ENCODE assay signal across 20 mouse cellular contexts in the genomic region with DNA sequence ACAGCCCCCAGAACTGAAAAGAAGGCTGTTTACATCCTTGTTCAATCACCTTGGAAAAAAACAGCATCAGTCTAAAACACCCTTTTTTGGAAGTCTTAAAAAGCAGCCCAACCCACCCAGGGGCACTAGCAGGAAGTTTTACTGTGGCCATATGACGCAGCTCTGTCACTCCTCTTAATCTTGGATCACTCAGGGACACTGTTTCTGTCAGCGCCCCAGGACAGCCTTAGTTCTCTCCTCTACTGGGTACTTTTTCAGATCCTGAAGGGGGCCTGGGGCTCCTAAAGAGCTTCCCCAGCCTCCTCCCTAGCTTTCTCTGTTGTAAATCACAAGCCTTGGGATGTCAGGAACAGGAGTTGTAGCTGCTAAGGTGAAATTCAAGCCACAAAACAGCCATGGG.
DNase-seq lines count a peak whose midpoint lies in the region; ATAC-seq and TF ChIP-seq lines count a peak whose summit lies in the region.
"Had no signal": no experiment of that assay in that cellular context is flagged by ENCODE, and none has a peak within 500 bp of the region (broad histone marks: within the 10 kb centered on the region; RNA-seq: fewer than 3 reads in every experiment).

No protein-coding gene starts in this region.

- H3K4me1 ChIP-seq in heart, postnatal 0 days (ENCODE audit: control insufficient read depth, insufficient read depth), result peaks cover 3% of the 10 kb centered on the region; the same call in 1 of the 2 replicates
- no peaks in the 10 kb centered on the region for H3K4me1 ChIP-seq in heart, adult 2 months (ENCODE audit: control insufficient read depth, insufficient read depth, low read length)
- H3K4me1 ChIP-seq in neural tube, embryonic 14.5 days (ENCODE audit: control insufficient read depth, insufficient read depth, low read length), result 0 out of 2 replicates have a peak, but pooled peaks cover 3% of the 10 kb centered on the region
- H3K4me1 ChIP-seq in liver, embryonic 12.5 days, result no peaks in the 10 kb centered on the region
- H3K4me1 ChIP-seq: limb, embryonic 15.5 days had no signal

- H3K27ac ChIP-seq in heart, postnatal 0 days (ENCODE audit: low read depth), result peak overlapping the region; percentile 23; the same call in 1 of the 2 replicates
- no peak overlapping the region for H3K27ac ChIP-seq in heart, adult 2 months
- no peak overlapping the region for H3K27ac ChIP-seq in neural tube, embryonic 14.5 days (ENCODE audit: low read depth, low read length)
- H3K27ac ChIP-seq in liver, embryonic 12.5 days, result no peak overlapping the region
- H3K27ac ChIP-seq: embryonic facial prominence, embryonic 10.5 days; forebrain, embryonic 13.5 days; hindbrain, embryonic 14.5 days; limb, embryonic 15.5 days; midbrain, embryonic 15.5 days had no signal

- intact Hi-C loops in heart, postnatal 25 days (cut with DNase I), result no loop called here
- intact Hi-C loops in heart, adult 2 months (cut with DNase I), result no loop called here

- DNase-seq in heart, adult 11 months, result peak; percentile 66
- DNase-seq in heart, postnatal 25 days (ENCODE audit: low spot score), result no peak
- DNase-seq in heart, postnatal 0 days (ENCODE audit: low spot score), result peak; percentile 29
- no peak for DNase-seq in heart, adult 2 months
- DNase-seq in neural tube, embryonic 10.5 days (ENCODE audit: extremely low spot score, low spot score), result no peak
- DNase-seq in frontal cortex, postnatal 14 days (ENCODE audit: low spot score in 2 of 2), result no peak
- DNase-seq: adrenal gland, adult 8-10 months; cerebellum, adult 9-10 months; gastrocnemius, postnatal 36 days; lung, adult 18-20 months; spleen, adult 18-20 months; thymus, adult 18-20 months had no signal

- H3K9me3 ChIP-seq in heart, postnatal 0 days (replicated peaks; ENCODE audit: control insufficient read depth, low read length), result no peaks in the 10 kb centered on the region
- no peaks in the 10 kb centered on the region for H3K9me3 ChIP-seq in neural tube, embryonic 14.5 days (ENCODE audit: control insufficient read depth, low read length)
- H3K9me3 ChIP-seq in liver, embryonic 12.5 days (replicated peaks), result no peaks in the 10 kb centered on the region
- H3K9me3 ChIP-seq: embryonic facial prominence, embryonic 10.5 days; forebrain, embryonic 13.5 days; limb, embryonic 15.5 days; midbrain, embryonic 15.5 days had no signal

- 28% methylated on average over 2 of the region's 2 CpGs for WGBS in heart, postnatal 0 days
- 54% methylated on average over 2 of the region's 2 CpGs for WGBS in heart, adult 2 months
- WGBS in neural tube, embryonic 14.5 days, result 12% methylated on average over 2 of the region's 2 CpGs
- WGBS in liver, embryonic 12.5 days (ENCODE audit: insufficient replicate concordance), result 21% methylated on average over 2 of the region's 2 CpGs

- no peak overlapping the region for H3K4me3 ChIP-seq in heart, postnatal 0 days (ENCODE audit: low read depth, low read length)
- no peak overlapping the region for H3K4me3 ChIP-seq in heart, adult 2 months
- no peak overlapping the region for H3K4me3 ChIP-seq in neural tube, embryonic 14.5 days (ENCODE audit: low read depth, low read length)
- no peak overlapping the region for H3K4me3 ChIP-seq in liver, embryonic 12.5 days
- H3K4me3 ChIP-seq: embryonic facial prominence, embryonic 10.5 days; forebrain, embryonic 13.5 days; limb, embryonic 15.5 days; midbrain, embryonic 15.5 days had no signal

- no peak for TF ChIP-seq POLR2A in heart, adult 2 months (IDR thresholded peaks at IDR 0.05; ENCODE audit: insufficient read depth, low read depth, low read length)

- no peaks in the 10 kb centered on the region for H3K79me2 ChIP-seq in heart, adult 2 months (replicated peaks; ENCODE audit: control insufficient read depth, insufficient read depth, low read length)

- no peaks in the 10 kb centered on the region for H3K27me3 ChIP-seq in heart, postnatal 0 days (ENCODE audit: control insufficient read depth, insufficient read depth, low read length)
- no peaks in the 10 kb centered on the region for H3K27me3 ChIP-seq in heart, adult 2 months (ENCODE audit: control insufficient read depth, insufficient read depth, low read length)
- no peaks in the 10 kb centered on the region for H3K27me3 ChIP-seq in neural tube, embryonic 14.5 days (ENCODE audit: control insufficient read depth, insufficient read depth, low read length)
- H3K27me3 ChIP-seq in liver, embryonic 12.5 days (replicated peaks), result no peaks in the 10 kb centered on the region
- H3K27me3 ChIP-seq: forebrain, embryonic 13.5 days; limb, embryonic 15.5 days; midbrain, embryonic 15.5 days had no signal

- no peak for TF ChIP-seq CTCF in heart, postnatal 0 days (IDR thresholded peaks at IDR 0.05; ENCODE audit: low read depth)
- TF ChIP-seq CTCF in heart, adult 2 months (IDR thresholded peaks at IDR 0.05), result no peak

- H3K9ac ChIP-seq in heart, postnatal 0 days (replicated peaks; ENCODE audit: low read depth, low read length), result no peak overlapping the region
- no peak overlapping the region for H3K9ac ChIP-seq in heart, adult 2 months (ENCODE audit: low read depth, low read length)
- H3K9ac ChIP-seq in neural tube, embryonic 14.5 days (replicated peaks; ENCODE audit: low read depth, low read length), result no peak overlapping the region
- no peak overlapping the region for H3K9ac ChIP-seq in liver, embryonic 12.5 days
- H3K9ac ChIP-seq: forebrain, embryonic 13.5 days; hindbrain, embryonic 14.5 days; limb, embryonic 15.5 days; midbrain, embryonic 15.5 days had no signal

- peak; percentile 49; the same call in 1 of the 2 replicates for ATAC-seq in heart, postnatal 0 days (ENCODE audit: insufficient read depth, low read depth)
- 0 out of 2 replicates have a peak, but pooled peaks have one; percentile 10 for ATAC-seq in neural tube, embryonic 14.5 days (ENCODE audit: low read depth)
- ATAC-seq in liver, embryonic 12.5 days, result no peak
- ATAC-seq: forebrain, embryonic 13.5 days; intestine, embryonic 16.5 days; midbrain, embryonic 15.5 days had no signal

- TF ChIP-seq EP300 in heart, postnatal 0 days (IDR thresholded peaks at IDR 0.05; ENCODE audit: low read depth), result no peak
- TF ChIP-seq EP300 in heart, adult 2 months (IDR thresholded peaks at IDR 0.05; ENCODE audit: insufficient read depth, low read depth, low read length), result no peak

- H3K4me2 ChIP-seq in heart, postnatal 0 days (ENCODE audit: low read depth, low read length), result no peak overlapping the region
- H3K4me2 ChIP-seq in neural tube, embryonic 14.5 days (ENCODE audit: low read depth, low read length), result no peak overlapping the region
- no peak overlapping the region for H3K4me2 ChIP-seq in liver, embryonic 12.5 days
- H3K4me2 ChIP-seq: forebrain, embryonic 13.5 days; hindbrain, embryonic 14.5 days; limb, embryonic 15.5 days; midbrain, embryonic 15.5 days had no signal

- H3K36me3 ChIP-seq in heart, postnatal 0 days (replicated peaks; ENCODE audit: control insufficient read depth, insufficient read depth, low read length), result no peaks in the 10 kb centered on the region
- H3K36me3 ChIP-seq in heart, adult 2 months (ENCODE audit: control insufficient read depth, insufficient read depth, low read length), result no peaks in the 10 kb centered on the region
- no peaks in the 10 kb centered on the region for H3K36me3 ChIP-seq in neural tube, embryonic 14.5 days (ENCODE audit: control insufficient read depth, insufficient read depth, low read length)
- no peaks in the 10 kb centered on the region for H3K36me3 ChIP-seq in liver, embryonic 12.5 days
- H3K36me3 ChIP-seq: embryonic facial prominence, embryonic 10.5 days; limb, embryonic 15.5 days; midbrain, embryonic 15.5 days had no signal

Comparison
In these comparisons a context has a peak if more than half of its experiments do, and no peak if none do; other contexts are left out.
1. DNase-seq: peak in heart, adult 11 months (single experiment) and heart, postnatal 0 days (single experiment); none in heart, postnatal 25 days (single experiment), heart, adult 2 months (0 of 2), neural tube, embryonic 10.5 days (single experiment) and frontal cortex, postnatal 14 days (0 of 2).